Mouse (Mus musculus) megakaryocyte, embryonic 14.5 days (primary cell): ENCODE results near the gene Scap.
"Not testable (repeated sequence)": the region's sequence is repeated elsewhere in the genome, so short reads cannot be mapped to it uniquely, and the experiment has no call there.

Source experiments
- FLI1 ChIP-seq: IDR thresholded peaks from 2 replicates; pipeline ENCODE4 v1.6.1; 2012; ENCODE audit warnings: low read length, inconsistent platforms, mixed read lengths
- GATA1 ChIP-seq: IDR thresholded peaks from 3 replicates; pipeline ENCODE4 v1.6.1; 2012; ENCODE audit warnings: mixed read lengths, low read length, inconsistent platforms, borderline replicate concordance

GRCm38 (mm10) chr9:110330913-110331312 lies 2.2 kb upstream of the Scap start:
- not testable (repeated sequence) for TF ChIP-seq GATA1, FLI1
